Mouse (Mus musculus): ENCODE measurements around the gene Cd300ld3.
A peak's percentile ranks its signal among the peaks of the same experiment; 100 is the strongest.
"Not testable (repeated sequence)": the region's sequence is repeated elsewhere in the genome, so short reads cannot be mapped to it uniquely, and the experiment has no call there.

Cd300ld3 gene

DNA sequence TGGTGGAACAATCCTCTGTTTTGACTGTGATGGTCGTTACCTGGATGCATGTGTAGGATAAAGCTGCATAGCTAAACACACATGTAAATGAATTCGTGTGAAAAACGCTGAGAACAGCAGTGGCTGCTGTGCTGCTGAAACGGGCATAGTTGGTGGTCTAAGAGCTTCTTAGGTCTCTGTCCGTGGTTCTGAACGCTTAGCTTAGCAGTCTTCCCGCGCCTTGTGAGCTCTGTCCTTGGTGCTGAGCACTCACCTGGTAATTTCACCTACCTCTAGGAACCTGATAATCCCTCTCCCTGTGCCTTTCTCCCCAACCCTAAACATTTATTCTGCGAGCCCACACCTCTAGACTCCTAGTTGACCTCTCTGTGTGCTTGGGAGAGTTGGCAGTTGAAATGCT lies 4.0 kb upstream of the Cd300ld3 start:
- peak; percentile 62 for DNase-seq

DNA sequence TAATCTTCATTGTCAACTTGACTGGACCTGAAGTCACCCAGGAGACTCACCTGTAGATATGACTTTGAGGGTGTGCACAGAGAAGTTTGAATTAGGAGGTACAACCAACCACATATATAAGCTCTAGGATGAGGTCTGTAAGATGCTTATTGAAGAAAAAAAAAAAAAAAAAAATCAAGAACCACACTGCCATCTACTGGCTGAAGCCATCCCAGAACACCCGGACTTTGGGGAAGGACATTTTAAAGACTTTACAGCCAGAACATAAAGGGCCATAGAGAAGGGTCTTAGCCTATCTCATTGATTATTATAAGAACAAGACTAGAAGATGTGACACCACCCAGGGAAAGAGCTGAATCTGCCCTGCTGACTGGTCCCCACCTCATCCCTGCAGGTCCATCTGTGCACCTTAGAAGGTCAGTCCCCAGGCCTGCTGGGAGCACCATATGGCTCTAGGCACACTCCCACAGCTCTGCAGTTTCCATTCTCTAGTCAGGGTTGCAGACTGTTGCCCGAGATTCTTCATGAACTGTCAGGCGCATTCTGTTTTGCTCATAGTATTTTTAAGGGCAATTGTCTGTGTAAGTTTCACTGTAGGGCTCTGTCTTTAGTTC lies 1.2 kb upstream of the Cd300ld3 start:
- DNase-seq: no peak

DNA sequence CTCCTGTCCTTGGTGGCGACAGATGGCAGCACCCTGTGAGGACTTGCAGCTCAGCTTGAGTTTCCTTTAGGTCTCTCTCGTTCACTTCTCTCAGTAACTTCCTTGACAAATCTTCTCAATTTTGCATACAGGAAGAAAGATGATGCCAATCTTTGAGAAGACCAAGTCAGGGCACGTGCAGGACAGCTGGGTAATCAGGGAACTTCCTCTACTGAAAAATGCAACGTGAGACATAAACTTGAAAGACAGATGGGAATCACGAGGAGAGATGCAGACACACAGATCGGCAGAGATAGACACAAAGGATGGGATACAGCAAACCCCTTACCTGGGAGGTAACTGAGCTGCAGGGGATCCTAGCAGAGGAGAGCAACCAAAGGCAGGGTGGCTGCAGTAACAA lies 10.5 kb downstream of the Cd300ld3 start, which contains the start of gene Cd300ld5:
Gene Cd300ld5, minus strand, starts transcription at position 101 of the 400 bp plus-strand sequence.
- not testable (repeated sequence) for DNase-seq

DNA sequence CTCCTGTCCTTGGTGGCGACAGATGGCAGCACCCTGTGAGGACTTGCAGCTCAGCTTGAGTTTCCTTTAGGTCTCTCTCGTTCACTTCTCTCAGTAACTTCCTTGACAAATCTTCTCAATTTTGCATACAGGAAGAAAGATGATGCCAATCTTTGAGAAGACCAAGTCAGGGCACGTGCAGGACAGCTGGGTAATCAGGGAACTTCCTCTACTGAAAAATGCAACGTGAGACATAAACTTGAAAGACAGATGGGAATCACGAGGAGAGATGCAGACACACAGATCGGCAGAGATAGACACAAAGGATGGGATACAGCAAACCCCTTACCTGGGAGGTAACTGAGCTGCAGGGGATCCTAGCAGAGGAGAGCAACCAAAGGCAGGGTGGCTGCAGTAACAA lies 21.3 kb downstream of the Cd300ld3 start, which contains the start of gene Cd300ld4:
Gene Cd300ld4, minus strand, starts transcription at position 101 of the 400 bp plus-strand sequence.
- not testable (repeated sequence) for DNase-seq

DNA sequence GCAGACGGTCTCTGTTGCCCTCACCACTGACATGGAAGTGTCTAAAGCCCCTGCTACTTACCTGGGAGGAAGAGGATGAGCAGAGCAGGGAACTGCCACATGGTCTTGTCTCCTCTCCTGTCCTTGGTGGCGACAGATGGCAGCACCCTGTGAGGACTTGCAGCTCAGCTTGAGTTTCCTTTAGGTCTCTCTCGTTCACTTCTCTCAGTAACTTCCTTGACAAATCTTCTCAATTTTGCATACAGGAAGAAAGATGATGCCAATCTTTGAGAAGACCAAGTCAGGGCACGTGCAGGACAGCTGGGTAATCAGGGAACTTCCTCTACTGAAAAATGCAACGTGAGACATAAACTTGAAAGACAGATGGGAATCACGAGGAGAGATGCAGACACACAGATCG lies 32.1 kb downstream of the Cd300ld3 start, which contains the start of gene Cd300ld2:
Gene Cd300ld2, minus strand, starts transcription at position 101 of the 400 bp plus-strand sequence.
- not testable (repeated sequence) for DNase-seq

DNA sequence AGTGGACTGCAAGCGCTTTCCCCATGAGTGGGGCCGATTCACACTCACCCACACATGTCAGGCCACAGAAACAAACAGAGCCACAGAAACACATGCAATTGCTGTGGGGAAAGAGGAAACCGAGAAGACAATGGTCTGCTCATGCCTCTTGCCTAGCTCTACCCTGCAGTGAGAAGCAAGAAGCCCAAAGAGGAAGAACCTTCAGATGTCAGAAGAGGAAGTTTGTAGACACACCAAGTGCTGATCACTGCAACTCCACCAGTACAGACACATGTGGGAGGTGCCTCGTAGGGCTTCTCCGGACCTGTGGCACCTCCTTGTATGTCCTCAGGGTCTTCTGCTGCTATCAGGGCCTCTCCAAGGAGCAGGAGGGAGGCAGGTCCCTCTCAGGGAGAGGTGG lies 44.1 kb downstream of the Cd300ld3 start:
- no peak for DNase-seq

DNA sequence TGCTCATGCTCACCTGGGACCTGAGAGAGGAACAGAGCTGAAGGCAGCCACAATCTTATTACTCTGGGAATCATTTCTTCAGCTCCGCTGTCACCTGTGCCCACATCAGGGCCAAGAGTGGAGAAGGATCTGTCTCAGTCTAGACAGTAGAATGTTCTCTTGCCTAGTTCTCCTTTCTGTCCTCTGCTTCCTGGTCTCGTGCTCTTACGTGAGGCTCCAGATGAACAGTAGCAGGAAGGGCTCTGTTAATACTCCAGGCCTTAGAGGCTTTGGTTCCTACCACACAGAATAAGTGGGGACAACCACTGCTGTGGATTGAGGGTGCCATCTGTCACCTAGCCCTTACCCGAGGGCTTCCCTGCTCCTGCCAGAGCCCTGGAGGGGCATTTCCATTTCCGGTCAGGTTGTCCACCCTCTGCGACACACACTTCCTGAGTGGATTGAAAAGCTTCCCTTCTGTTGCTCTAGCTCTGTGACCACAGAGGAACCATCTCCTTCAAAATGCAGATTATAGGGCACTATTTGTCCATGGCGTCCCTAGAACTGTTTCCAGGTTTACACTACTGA lies 46.7 kb downstream of the Cd300ld3 start, which contains the start of gene Cd300c2:
Gene Cd300c2, minus strand, starts transcription at position 407 of the 567 bp plus-strand sequence.
- no peak for DNase-seq

Data from lung, postnatal 14 days (tissue).